Mouse (Mus musculus) adrenal gland, adult 18-20 months (tissue): Measurements from ENCODE around the gene Pde6g. TPM values are rescaled to one million over a fixed set of nuclear protein-coding genes. Genes with fewer than 3 reads are reported as not detected.

Source experiments
- DNase-seq, 2 experiments: peaks; one replicate each; pipeline ENCODE4 v3.0.0; 2021 to 2022; ENCODE audit warnings: low spot score in 2 of 2
- long read RNA-seq, 2 experiments: library from polyadenylated mRNA; stranded (forward); transcript quantifications; one replicate each; pipeline ENCODE4 v2.0.0; 2021
- total RNA-seq, 2 experiments: library from RNA; stranded (reverse); gene quantifications; 1 replicate in 1 of 2; 2 replicates in 1 of 2; pipeline ENCODE4 v1.2.3; 2021

Pde6g gene
- under 1 TPM in 1 of 2 experiments, not detected in 1; 0.27 TPM for total RNA-seq
- long read RNA-seq, experiment 1 = 0 reads
- long read RNA-seq, experiment 2 = 0 reads

GRCm38 (mm10) chr11:120453306-120453705, at the start of gene Pde6g:
Gene Pde6g (minus strand): TSS chr11:120453500.
- DNase-seq = no peak

GRCm38 (mm10) chr11:120501701-120502100, 48.4 kb upstream of the Pde6g start:
- DNase-seq = no peak

- DNase-seq = no peak
Observed at GRCm38 (mm10) chr11:120501018-120501417, 47.7 kb upstream of the Pde6g start.

GRCm38 (mm10) chr11:120500357-120500756, 47.1 kb upstream of the Pde6g start:
- no peak for DNase-seq

- DNase-seq = no peak
Observed at GRCm38 (mm10) chr11:120499894-120500293, 46.6 kb upstream of the Pde6g start.

- no peak for DNase-seq
Observed at GRCm38 (mm10) chr11:120498891-120499290, 45.6 kb upstream of the Pde6g start.

- peak; percentile 38 to 51 for DNase-seq
Observed at GRCm38 (mm10) chr11:120498226-120498625, 44.9 kb upstream of the Pde6g start.

- peak; percentile 63 to 67 for DNase-seq
Observed at GRCm38 (mm10) chr11:120497436-120497835, 44.1 kb upstream of the Pde6g start.

- no peak for DNase-seq
Observed at GRCm38 (mm10) chr11:120493911-120494310, 40.6 kb upstream of the Pde6g start.

- no peak for DNase-seq
Observed at GRCm38 (mm10) chr11:120493351-120493750, 40.1 kb upstream of the Pde6g start.

- DNase-seq = no peak
Observed at GRCm38 (mm10) chr11:120492878-120493203, 39.5 kb upstream of the Pde6g start.

- DNase-seq = peak in 1 of 2 experiments; percentile 45
Observed at GRCm38 (mm10) chr11:120492024-120492877, 39.0 kb upstream of the Pde6g start.

- peak; percentile 88 to 89 for DNase-seq
Observed at GRCm38 (mm10) chr11:120491317-120492023, 38.2 kb upstream of the Pde6g start, which contains the start of gene Slc25a10. Gene Slc25a10 (plus strand): TSS chr11:120491840.

- DNase-seq = no peak
Observed at GRCm38 (mm10) chr11:120490291-120491046, 37.2 kb upstream of the Pde6g start.

GRCm38 (mm10) chr11:120489054-120489761, 35.9 kb upstream of the Pde6g start:
- DNase-seq = peak; percentile 42 to 55

GRCm38 (mm10) chr11:120488516-120488915, 35.2 kb upstream of the Pde6g start:
- no peak for DNase-seq

- DNase-seq = no peak
Observed at GRCm38 (mm10) chr11:120485251-120485650, 32.0 kb upstream of the Pde6g start.

- DNase-seq = peak; percentile 85
Observed at GRCm38 (mm10) chr11:120484265-120484981, 31.1 kb upstream of the Pde6g start, which contains the start of gene Mrpl12. Gene Mrpl12 (plus strand): TSS chr11:120484613.

GRCm38 (mm10) chr11:120483448-120483934, 30.2 kb upstream of the Pde6g start:
- no peak for DNase-seq

GRCm38 (mm10) chr11:120472052-120472451, 18.8 kb upstream of the Pde6g start:
- no peak for DNase-seq
